Mouse (Mus musculus): ENCODE results near the gene Zfp12.
"Not testable (repeated sequence)": the region's sequence is repeated elsewhere in the genome, so short reads cannot be mapped to it uniquely, and the experiment has no call there.

The Zfp12 gene

GRCm38 (mm10) chr5:143235028-143235693 lies at the start of gene Zfp12:
TSS of gene Zfp12 (plus strand) at chr5:143235163.
- peak; percentile 100 for DNase-seq

GRCm38 (mm10) chr5:143188014-143188413 lies 46.9 kb upstream of the Zfp12 start:
- not testable (repeated sequence) for DNase-seq

- DNase-seq: peak; percentile 54
Measured at GRCm38 (mm10) chr5:143192806-143193205, 42.2 kb upstream of the Zfp12 start.

GRCm38 (mm10) chr5:143194747-143195146 lies 40.2 kb upstream of the Zfp12 start:
- peak; percentile 52 for DNase-seq

- DNase-seq: no peak
Measured at GRCm38 (mm10) chr5:143195166-143195565, 39.8 kb upstream of the Zfp12 start.

- peak; percentile 64 for DNase-seq
Measured at GRCm38 (mm10) chr5:143196506-143196905, 38.5 kb upstream of the Zfp12 start.

GRCm38 (mm10) chr5:143205015-143205414 lies 29.9 kb upstream of the Zfp12 start:
- DNase-seq: peak; percentile 58

- no peak for DNase-seq
Measured at GRCm38 (mm10) chr5:143213832-143214231, 21.1 kb upstream of the Zfp12 start.

GRCm38 (mm10) chr5:143220996-143221395 lies 14.0 kb upstream of the Zfp12 start:
- no peak for DNase-seq

GRCm38 (mm10) chr5:143222287-143222686 lies 12.7 kb upstream of the Zfp12 start:
- DNase-seq: no peak

- no peak for DNase-seq
Measured at GRCm38 (mm10) chr5:143226790-143227189, 8.2 kb upstream of the Zfp12 start, which contains the start of gene Spdye4a. TSS of gene Spdye4a (minus strand) at chr5:143226890.

- DNase-seq: no peak
Measured at GRCm38 (mm10) chr5:143236036-143236435, 1.1 kb downstream of the Zfp12 start.

- no peak for DNase-seq
Measured at GRCm38 (mm10) chr5:143244926-143245325, 10.0 kb downstream of the Zfp12 start.

GRCm38 (mm10) chr5:143252039-143252438 lies 17.1 kb downstream of the Zfp12 start:
- DNase-seq: no peak

GRCm38 (mm10) chr5:143252791-143253185 lies 17.8 kb downstream of the Zfp12 start:
- DNase-seq: no peak

- DNase-seq: no peak
Measured at GRCm38 (mm10) chr5:143253186-143253880, 18.4 kb downstream of the Zfp12 start.

GRCm38 (mm10) chr5:143253881-143254486 lies 19.0 kb downstream of the Zfp12 start:
- no peak for DNase-seq

- DNase-seq: no peak
Measured at GRCm38 (mm10) chr5:143254487-143255130, 19.6 kb downstream of the Zfp12 start.

GRCm38 (mm10) chr5:143255131-143255519 lies 20.2 kb downstream of the Zfp12 start:
- no peak for DNase-seq

GRCm38 (mm10) chr5:143255802-143256201 lies 20.8 kb downstream of the Zfp12 start:
- no peak for DNase-seq

GRCm38 (mm10) chr5:143261636-143262035 lies 26.7 kb downstream of the Zfp12 start:
- DNase-seq: no peak

- DNase-seq: no peak
Measured at GRCm38 (mm10) chr5:143264689-143265088, 29.7 kb downstream of the Zfp12 start.

- DNase-seq: no peak
Measured at GRCm38 (mm10) chr5:143265409-143265808, 30.4 kb downstream of the Zfp12 start.

Measured in heart, adult 11 months (tissue).